8 mouse cellular contexts compared by ENCODE assay signal in genomic region chr4:147809292-147809965, GRCm38 (mm10). TPM values are rescaled to one million over a fixed set of nuclear protein-coding genes. Genes with fewer than 3 reads are reported as not detected.
A peak's percentile ranks its signal among the peaks of the same experiment; 100 is the strongest.
DNase-seq lines count a peak whose midpoint lies in the region; ATAC-seq and TF ChIP-seq lines count a peak whose summit lies in the region.
"Not testable (repeated sequence)": the region's sequence is repeated elsewhere in the genome, so short reads cannot be mapped to it uniquely, and the experiment has no call there.

TSS of gene Zfp984 (minus strand) at chr4:147809788.

- not testable (repeated sequence) for H3K27me3 ChIP-seq in erythroblast, embryonic 14.5 days (ENCODE audit: control insufficient read depth); heart, embryonic 13.5 days (replicated peaks); liver, embryonic 12.5 days (replicated peaks); midbrain, embryonic 13.5 days; spleen, adult 2 months (ENCODE audit: control insufficient read depth, insufficient read depth, low read length)

- not testable (repeated sequence) for TF ChIP-seq POLR2A in spleen, adult 2 months (IDR thresholded peaks at IDR 0.05; ENCODE audit: low read depth, low read length)

- H3K9ac ChIP-seq in heart, embryonic 13.5 days: peak within 1 kb of the TSS; percentile 84
- peak within 1 kb of the TSS; percentile 75 for H3K9ac ChIP-seq in liver, embryonic 12.5 days
- H3K9ac ChIP-seq in midbrain, embryonic 13.5 days (replicated peaks): peak within 1 kb of the TSS; percentile 55

- ATAC-seq in heart, embryonic 13.5 days (ENCODE audit: extremely low read depth, insufficient number of reproducible peaks, low FRiP score, low TSS enrichment): not testable (repeated sequence)
- ATAC-seq in liver, embryonic 12.5 days: peak; percentile 79
- peak; percentile 45; the same call in 1 of the 2 replicates for ATAC-seq in midbrain, embryonic 13.5 days

- peak within 1 kb of the TSS; percentile 83 for H3K27ac ChIP-seq in heart, embryonic 13.5 days (replicated peaks)
- peak within 1 kb of the TSS; percentile 68 for H3K27ac ChIP-seq in liver, embryonic 12.5 days
- H3K27ac ChIP-seq in midbrain, embryonic 13.5 days: not testable (repeated sequence)
- peak within 1 kb of the TSS; percentile 93 for H3K27ac ChIP-seq in spleen, adult 2 months (ENCODE audit: insufficient read depth, low read length)

- WGBS in heart, embryonic 13.5 days: 9% methylated on average over 15 of the region's 15 CpGs
- WGBS in liver, embryonic 12.5 days (ENCODE audit: insufficient replicate concordance): 6% methylated on average over 15 of the region's 15 CpGs
- WGBS in midbrain, embryonic 13.5 days: 15% methylated on average over 15 of the region's 15 CpGs
- WGBS in spleen, adult 2 months: 20% methylated on average over 15 of the region's 15 CpGs

- DNase-seq in 3134 (ENCODE audit: extremely low read depth, insufficient read length, low spot score): peak; percentile 64
- DNase-seq in adrenal gland, adult 2 months: peak; percentile 63
- peak; percentile 42 for DNase-seq in kidney, adult 18-20 months
- peak; percentile 58 to 70 for DNase-seq in spleen, adult 2 months (ENCODE audit: low read depth in 1 of 2, low spot score in 2 of 2)

- not testable (repeated sequence) for TF ChIP-seq CTCF in spleen, adult 2 months (IDR thresholded peaks at IDR 0.05; ENCODE audit: extremely low read depth, insufficient read depth, insufficient read length, insufficient replicate concordance)

- H3K4me1 ChIP-seq in erythroblast, embryonic 14.5 days (ENCODE audit: control insufficient read depth); midbrain, embryonic 13.5 days (replicated peaks); spleen, adult 2 months (ENCODE audit: control insufficient read depth, insufficient read depth, insufficient read length): not testable (repeated sequence)
- H3K4me1 ChIP-seq in heart, embryonic 13.5 days: peaks cover 11% of the 10 kb centered on the region
- peaks cover 27% of the 10 kb centered on the region for H3K4me1 ChIP-seq in liver, embryonic 12.5 days

- H3K9me3 ChIP-seq in erythroblast, embryonic 14.5 days (ENCODE audit: control insufficient read depth, low read length); heart, embryonic 13.5 days; liver, embryonic 12.5 days (replicated peaks); midbrain, embryonic 13.5 days: not testable (repeated sequence)

- peak within 1 kb of the TSS; percentile 48 for H3K4me3 ChIP-seq in erythroblast, embryonic 14.5 days (replicated peaks)
- H3K4me3 ChIP-seq in heart, embryonic 13.5 days: peak within 1 kb of the TSS; percentile 69
- H3K4me3 ChIP-seq in liver, embryonic 12.5 days: peak within 1 kb of the TSS; percentile 69
- peak within 1 kb of the TSS; percentile 42 for H3K4me3 ChIP-seq in midbrain, embryonic 13.5 days (replicated peaks)
- H3K4me3 ChIP-seq in spleen, adult 2 months (ENCODE audit: extremely low read depth, insufficient read depth, insufficient read length): peak within 1 kb of the TSS; percentile 63

- H3K36me3 ChIP-seq in erythroblast, embryonic 14.5 days (ENCODE audit: control insufficient read depth); midbrain, embryonic 13.5 days; spleen, adult 2 months (ENCODE audit: control insufficient read depth, insufficient read depth, low read length): not testable (repeated sequence)
- H3K36me3 ChIP-seq in heart, embryonic 13.5 days: peaks cover 20% of the 10 kb centered on the region
- H3K36me3 ChIP-seq in liver, embryonic 12.5 days: peaks cover 19% of the 10 kb centered on the region

- peak within 1 kb of the TSS; percentile 81 for H3K4me2 ChIP-seq in heart, embryonic 13.5 days
- peak within 1 kb of the TSS; percentile 87 for H3K4me2 ChIP-seq in liver, embryonic 12.5 days
- peak within 1 kb of the TSS; percentile 64 for H3K4me2 ChIP-seq in midbrain, embryonic 13.5 days (replicated peaks)

RNA-seq across cellular contexts. Expression of gene Zfp984, which starts in this region (rescaled TPM):
- 1 to 10 TPM; 4.2 to 5.9 TPM for total RNA-seq in adrenal gland, adult 2 months (2021)
- 0.04 TPM in 1 of 2 replicates, not detected in the other for polyA plus RNA-seq in adrenal gland, adult 2 months (2012; rRNA removed)
- polyA plus RNA-seq in erythroblast, embryonic 14.5 days (2012): not detected in 2 replicates
- polyA plus RNA-seq in heart, embryonic 13.5 days (2015; fragmentation: Nextera tagmentation; extraction: Ambion mirVana): 8.5 and 9.1 TPM in 2 replicates
- 7.2 and 8.3 TPM in 2 replicates for polyA plus RNA-seq in liver, embryonic 12.5 days (2016; fragmentation: Nextera tagmentation; extraction: Ambion mirVana)
- 3.9 and 4.6 TPM in 2 replicates for polyA plus RNA-seq in midbrain, embryonic 13.5 days (2015; fragmentation: Nextera tagmentation; extraction: Ambion mirVana)
- polyA plus RNA-seq in spleen, adult 2 months (2012; rRNA removed): 0.48 and 0.53 TPM in 2 replicates

Comparison
In these comparisons a context has a peak if more than half of its experiments do, and no peak if none do; other contexts are left out.
1. Peak in DNase-seq, H3K4me3 ChIP-seq and H3K27ac ChIP-seq in spleen, adult 2 months; RNA of the gene not detected or under 1 TPM.